Mouse (Mus musculus) gonadal fat pad, adult 2 months (tissue): Measurements from ENCODE around the gene Perm1. TPM values are rescaled to one million over a fixed set of nuclear protein-coding genes. Genes with fewer than 3 reads are reported as not detected.
A peak's percentile ranks its signal among the peaks of the same experiment; 100 is the strongest.

Source experiments
- DNase-seq: peaks from one replicate; pipeline ENCODE4 v3.0.0-alpha.2; 2012; ENCODE audit warnings: low read depth
- polyA plus RNA-seq: library from polyadenylated mRNA; depleted of rRNA; stranded (reverse); fragments of >200 nt; gene quantifications from 2 replicates; pipeline ENCODE4 v1.2.3, GENCODE M21; 2012; rRNA removed

The Perm1 gene
- polyA plus RNA-seq, result 0.55 and 0.75 TPM in 2 replicates

DNA sequence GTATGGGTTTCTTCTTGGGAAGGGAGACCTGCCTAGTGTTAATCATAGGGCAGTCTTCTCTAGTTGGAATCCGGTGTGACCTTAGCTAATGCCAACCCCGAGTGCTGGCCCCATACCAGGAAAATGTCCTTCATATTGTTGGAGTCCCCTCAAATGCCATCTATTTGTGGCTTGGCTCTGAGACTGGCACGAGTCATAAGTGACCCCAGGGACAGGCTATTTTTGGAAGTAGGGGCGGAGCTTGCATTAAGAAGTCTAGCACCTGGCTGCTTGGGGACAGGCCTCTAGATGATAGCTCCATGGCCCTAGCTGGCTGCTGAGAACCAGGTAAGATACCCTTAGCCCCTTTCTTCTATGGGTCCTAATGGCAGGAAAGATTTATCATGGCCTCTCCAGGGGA, at the start of gene Perm1:
Gene Perm1, plus strand, starts transcription at position 220 of the 400 bp plus-strand sequence.
- DNase-seq, result no peak

DNA sequence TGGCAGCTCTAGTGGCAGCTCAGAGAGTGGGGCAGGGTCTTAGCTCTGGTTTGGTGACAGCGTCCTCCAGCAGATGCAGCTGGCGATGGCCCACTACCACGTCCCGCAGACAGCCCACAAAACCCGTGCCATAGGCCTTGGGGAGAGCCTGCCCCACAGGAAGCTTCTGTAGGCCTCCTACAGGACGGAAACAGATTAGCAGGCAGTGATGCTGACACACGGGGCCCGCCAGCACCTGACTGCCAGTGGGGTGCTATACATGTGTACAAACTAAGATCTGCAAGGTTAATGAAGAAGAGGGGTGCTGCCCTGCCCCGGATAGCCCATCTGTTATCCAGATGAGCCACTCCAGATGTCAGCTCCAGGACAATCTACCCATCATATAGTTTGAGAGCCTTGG, 49.2 kb upstream of the Perm1 start:
- no peak for DNase-seq

DNA sequence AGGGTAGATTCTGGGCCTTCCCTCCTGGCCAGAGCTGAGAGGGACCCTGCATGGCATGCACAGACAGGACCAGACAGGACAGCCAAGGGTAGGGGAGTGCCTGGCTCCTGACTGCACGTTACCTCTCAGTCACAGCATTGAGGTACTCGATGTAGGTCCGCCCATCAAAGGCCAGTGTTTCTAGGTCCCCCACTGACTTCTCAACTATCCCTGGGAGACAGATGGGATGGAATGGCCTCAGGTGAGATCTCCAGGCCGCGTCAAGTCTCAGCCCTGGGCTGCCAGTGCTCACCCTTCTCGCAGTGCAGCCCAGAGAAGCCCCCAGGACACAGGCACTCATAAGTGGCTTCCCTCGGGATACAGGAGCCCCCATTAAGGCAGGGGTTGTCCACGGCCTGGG, 47.1 kb upstream of the Perm1 start:
- DNase-seq, result no peak

DNA sequence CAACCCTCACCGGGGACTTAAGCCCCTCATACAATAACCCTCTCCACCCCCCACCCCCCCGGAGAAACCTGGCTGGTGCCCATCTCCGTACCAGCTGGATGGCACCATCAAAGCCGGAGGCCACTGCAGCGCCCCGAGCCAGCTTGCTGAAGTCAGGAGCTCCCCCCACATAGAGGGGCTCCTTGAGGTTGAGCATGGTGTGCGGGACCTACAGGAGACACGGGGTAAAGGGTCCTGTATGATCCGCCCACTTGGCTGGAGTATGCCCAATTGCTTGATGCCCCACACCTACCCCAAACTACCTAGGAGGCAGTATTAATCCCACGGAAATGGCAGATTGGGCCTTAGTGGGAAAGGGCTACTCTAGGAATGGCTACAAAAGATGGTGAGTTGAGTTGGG, 46.5 kb upstream of the Perm1 start:
- no peak for DNase-seq

DNA sequence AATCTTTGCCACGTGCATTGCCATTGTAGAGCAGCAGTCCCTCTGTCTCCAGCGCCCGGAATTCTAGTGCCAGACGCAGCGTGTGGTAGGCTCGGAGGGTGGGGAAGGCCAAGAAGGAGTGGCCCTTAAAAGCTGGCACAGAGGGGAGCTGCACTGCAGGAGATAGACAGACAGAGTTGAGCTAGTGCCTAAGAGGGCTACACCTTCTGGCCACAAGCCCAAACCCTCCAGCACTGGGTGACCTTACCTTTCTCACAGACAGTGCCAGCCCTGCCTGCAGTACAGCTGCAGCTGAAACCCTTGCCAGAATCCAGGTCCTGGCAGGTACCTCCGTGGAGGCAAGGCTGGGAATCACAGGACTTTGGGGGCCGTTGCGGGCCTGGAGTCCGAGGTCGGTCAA, 43.8 kb upstream of the Perm1 start:
- peak; percentile 68 for DNase-seq

DNA sequence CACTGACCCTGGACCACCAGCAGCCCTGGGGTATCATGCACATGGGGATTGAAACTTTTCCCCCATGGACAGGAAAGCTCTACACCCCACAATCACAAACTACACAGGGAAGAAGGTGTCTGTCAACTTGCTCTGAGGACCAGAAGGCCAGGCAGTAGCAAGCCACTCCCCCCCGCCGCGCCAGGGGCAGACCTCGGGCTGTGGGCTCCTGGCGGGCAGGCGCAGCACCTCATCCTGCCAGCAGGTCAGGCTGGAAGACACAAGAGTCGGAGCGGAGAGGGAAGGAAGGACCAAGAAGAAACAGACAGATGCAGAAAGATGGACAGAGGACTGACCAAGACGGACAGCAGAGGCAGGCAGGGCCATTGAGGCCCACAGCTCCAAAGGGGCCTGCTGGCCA, 38.0 kb upstream of the Perm1 start:
- no peak for DNase-seq

DNA sequence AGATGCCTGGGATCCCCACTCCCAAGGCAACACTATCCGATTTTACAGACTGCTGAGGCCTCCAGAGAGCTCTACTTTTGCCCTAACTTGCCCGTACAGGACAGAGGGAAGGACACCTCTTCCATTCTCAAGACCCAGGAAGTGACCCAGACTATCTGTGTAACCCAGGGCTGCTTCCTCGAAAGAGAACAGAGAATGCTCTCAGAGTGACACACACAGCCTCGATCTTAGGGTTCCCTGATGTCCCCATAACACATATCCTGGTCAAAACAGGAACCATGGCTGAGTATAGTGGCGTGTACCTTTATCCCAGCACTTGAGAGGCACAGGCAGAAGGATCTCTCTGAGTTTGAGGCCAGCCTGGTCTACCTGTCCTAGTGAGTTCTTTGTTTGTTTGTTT, 31.9 kb upstream of the Perm1 start:
- DNase-seq, result no peak

DNA sequence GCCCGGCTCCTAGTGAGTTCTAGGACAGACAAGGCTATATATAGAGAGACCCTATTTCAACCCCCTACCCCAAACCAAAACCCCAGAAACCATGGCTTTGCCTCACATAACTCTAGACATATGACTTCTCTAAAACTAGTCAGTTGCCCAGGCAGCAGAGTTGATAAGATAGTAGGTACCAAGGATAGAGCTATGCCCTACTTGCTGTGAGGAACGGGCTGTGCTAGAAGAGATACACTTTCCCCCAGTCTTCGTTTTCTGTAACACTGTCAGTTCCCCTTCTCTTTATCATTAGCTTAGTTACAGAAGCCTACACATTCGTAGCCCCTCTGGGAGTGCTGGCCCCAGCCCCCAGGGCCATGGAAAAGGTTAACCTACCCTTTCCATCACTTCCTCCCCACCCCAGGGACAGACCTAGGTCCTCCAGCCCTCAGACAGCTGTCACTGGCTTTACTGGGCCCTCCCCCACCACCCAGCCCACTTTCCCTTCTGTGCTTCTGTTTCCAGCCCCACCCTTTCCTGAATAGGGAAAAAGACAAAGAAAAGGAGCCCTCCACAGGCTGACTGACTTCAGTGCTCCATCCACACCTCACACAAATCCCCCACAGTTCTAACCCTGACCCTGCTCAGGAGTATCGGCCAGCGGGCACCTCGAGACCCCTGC, 31.2 kb upstream of the Perm1 start:
- no peak for DNase-seq

DNA sequence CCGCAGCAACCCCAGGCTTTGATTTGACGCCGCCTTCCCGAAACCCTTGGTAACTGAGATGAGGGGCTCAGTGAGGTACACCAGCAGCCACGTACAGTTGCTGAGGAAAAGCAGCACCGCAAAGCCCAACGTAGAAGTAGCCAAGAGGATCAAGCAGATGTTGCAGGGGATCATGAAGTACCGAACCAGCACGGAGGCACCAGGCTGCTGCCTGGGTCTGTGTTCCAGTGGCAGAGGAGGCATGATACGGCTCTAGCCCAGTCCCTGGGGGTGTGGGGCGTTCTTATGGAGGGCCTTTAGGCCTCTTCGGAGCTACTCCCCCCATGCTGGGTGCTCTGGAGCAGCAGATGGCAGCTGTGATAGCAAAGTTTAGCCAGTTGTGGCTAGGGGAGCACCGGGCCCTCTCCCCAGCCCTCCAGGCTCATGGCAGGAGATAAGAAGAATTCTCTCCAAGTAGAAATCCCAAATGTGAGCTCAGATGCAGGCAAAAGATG, 30.2 kb upstream of the Perm1 start:
- DNase-seq, result no peak

DNA sequence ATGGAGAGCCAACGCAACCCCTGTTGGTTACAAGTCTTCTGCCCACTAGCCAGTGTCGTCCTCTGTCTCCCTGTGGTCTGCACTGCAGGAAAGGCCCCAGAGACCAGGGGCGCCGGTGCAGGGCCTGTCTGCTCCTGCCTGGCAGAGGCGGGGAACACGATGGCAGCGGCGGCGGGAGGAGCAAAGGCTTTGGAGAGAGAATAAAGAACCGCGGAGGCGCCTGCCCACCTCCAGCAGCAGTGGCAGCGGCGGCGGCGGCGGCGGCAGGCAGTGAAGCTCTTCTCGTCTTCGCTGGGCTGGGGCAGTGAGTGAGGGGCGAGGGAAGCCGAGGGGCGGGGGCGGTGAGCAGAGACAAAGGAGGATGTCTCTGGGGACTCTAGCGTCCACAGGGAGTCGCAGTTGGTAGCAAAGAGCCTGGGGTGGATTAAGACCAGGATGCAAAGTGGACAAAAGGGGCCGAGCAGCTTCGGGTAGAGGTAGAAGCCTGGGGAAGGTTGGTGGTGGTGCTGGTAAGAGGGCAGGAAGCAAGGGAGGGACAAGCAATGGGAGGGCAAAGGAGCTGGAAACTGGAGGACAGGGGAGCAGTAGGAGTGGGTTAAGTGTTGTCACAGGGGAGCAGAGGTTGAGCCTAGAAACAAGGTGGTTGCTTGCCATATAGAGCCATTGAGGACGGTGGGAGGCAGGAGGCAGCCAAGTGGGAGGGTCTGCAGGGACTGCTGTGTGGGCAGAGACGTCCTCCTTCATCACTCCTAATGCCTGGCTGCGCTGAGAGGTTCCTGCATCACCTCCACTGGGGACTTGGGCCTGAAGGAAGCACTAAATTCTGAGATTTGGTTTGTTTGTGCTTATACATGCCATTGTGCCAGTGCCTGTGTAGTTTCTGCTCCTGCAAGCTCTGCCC, 29.5 kb upstream of the Perm1 start:
- DNase-seq, result no peak

DNA sequence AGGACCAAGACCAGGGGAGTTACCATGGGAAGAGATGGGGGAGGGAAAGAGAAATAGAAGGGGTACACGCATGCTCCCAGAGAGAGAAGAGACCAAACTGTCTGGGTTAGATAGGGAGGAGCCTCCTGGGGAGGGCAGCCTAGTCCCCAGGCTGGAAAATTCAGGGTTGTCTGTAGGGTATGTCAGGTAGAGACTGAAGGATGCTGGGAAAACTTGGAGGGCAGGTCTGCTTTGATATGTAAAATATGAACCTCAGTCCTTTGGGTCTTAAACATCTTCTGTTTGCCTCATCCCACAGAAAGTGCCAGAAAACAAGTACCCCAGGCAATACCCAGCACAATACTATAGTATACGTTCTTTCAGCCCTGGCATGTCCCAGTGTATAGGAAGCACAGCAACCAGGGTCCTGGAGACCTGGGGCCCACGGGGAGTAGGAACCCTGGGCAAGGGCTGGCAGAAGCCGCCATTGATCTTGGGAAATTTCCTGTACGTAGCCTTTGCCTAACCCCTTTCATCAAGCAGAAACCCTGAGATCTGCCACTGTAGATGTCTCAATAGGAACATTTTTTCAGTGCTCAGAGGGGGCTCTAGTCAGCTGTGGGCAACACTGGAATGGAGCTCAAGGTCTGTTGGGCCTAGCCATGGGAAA, 27.4 kb upstream of the Perm1 start:
- no peak for DNase-seq

DNA sequence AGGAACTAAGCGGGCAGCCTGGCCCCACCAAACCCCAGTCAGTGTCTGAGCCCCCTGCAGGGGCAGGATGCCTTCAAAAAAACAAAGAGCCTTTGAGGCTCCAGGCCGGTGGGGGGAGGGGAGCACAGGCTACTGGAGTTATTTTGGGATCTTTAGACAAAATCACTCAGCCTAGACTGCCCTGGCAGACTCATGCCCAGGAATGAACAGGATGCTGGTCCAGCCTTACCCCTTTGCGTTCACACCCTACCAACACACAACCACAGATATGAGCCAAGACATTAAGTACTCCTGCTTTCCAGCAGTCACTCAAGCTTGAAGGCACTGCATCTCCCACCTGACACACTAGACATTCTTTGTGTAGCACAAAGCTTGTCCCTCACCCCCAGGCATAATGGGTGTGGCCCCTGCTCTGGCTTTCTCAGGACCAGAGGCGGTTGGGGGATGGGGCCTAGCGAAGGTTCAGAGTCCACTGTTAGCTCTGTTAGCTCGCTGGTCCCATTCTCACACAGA, 26.8 kb upstream of the Perm1 start:
- DNase-seq, result no peak

DNA sequence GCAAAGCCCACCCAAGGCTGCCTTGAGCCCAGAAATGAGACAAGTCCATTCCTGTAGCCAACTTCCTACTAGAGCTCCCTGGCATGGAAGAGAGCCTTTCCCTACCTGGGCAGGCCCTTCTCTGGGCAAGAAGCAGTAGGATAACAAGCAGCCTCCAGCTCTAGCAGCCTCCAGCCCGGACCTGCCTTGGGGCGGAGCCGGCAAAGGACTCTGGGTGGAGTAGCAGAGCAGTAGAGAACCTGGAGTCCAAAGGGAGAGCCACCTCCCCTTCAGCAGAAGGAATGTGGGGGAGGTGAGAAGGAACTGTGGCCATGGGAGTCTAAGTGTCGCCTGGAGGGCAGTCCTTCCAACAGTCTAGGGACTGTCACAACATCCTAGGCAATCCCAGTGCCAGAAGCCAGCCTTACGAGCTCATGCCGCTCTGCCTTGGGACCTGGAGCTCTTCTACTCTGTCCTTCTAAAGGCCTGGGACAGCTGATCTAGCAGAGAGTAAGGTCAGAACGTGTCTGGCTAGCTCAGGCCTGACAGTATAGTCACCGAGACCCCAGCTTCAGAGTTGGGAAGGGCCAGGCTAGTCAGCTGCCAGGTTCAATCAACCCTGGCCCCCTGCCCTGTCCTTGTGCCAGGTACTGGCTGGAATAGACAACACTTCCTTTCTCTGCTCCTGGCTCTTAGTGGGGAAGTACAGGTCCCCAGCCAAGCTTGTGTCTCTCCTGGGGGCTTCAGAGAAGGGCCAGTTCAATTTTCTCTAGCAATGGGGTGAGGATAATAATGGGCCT, 23.1 kb upstream of the Perm1 start:
- no peak for DNase-seq

DNA sequence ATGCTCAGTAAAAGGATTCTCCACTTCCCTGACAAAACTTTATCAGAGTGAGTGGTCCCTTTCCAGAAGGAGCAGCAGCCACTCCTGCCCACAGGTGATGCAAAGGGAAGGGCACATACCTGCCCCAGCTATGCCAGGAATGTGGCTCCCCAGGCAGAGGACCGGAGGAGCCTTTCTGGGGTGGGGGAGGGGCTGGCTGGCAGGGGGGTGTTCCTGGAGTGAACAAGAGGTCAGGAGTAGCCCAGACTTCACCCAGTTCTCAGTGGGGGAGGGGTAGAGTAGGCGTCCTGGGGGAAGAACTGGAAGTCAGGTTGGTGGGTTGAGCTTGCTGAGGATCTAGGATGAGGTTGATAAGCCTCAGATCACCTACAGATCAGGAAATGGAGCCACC, 22.5 kb upstream of the Perm1 start:
- DNase-seq, result no peak

DNA sequence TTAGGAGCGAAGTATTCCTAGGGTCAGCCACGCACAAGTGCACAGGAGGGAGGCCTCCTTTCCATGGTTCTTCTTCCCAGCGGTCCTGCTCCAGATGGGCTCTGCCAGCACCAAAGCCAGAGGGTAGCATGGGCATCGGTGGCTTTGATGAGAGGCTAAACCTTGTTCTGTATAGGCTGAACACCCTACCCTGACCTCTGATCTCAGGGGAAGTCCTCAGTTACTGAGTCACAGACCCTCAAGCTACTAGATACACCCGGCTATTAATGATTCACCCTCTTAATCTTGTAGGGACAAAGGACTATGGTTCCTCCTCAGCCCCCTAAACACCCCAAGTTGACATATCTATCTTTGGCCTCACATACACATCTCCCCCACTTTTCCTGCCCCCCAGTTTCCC, 21.8 kb upstream of the Perm1 start:
- DNase-seq, result no peak

DNA sequence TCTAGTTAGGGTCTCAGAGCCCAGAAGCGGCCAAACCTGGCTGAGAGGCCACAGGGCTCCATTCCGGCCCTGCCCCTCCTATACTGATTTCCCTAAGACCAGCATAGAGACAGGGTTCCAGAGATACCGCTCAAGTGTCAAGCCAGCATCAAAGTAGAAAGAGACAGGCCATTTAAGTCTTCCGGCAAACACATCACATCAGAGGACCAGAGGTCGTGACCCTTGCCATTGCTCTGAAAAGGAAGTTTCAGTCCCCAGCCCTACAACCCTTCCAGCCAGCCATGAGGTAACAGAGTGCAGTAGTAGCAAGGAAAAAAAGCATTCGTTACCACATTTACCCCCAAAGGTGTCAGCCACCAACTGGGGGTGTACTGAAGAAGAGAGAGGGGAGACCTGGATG, 21.3 kb upstream of the Perm1 start:
- DNase-seq, result no peak

DNA sequence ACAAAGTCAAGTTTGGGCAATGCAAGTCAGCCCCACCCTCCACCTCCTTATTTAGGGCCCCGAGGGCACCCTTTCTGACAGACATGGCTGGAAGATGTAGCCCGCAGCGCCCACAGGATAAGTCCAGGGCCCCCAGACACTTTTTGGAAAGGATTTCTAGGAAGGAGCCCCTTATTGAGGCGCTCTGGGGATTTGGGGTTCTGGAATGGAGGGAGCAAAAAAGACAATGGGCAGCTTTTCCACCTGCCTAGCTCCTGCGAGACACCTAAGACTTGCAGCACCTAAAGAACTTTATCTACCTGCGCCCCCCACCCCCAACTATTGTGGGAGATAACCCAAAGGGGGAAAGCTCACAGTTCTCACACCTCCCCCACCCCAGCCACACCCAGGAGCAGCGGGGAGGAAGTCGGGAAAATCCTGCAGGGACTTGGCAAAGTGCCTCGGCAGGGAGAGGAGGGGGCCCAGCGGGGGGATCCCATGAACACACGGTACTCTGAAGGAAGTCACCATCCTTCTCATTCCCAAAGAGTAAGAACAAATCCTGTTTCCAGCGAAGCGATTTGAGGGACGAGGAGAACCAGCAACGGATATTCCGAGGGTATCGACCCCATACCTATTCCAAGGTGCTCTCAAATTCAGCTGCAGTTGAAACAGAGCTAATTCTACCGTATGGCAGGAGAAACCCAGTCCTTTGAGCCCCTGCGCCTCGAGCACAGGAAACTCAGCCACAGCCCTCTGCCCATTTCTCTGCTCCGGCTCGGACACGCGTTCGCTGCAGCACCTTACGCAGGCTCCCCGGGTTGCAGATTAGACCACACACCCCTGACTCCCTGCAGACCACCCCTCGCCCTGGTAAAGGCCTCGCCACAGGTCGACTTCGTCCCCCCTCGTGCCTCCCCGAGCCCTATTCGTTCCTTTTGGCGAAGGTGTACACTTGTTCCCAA, 19.5 kb upstream of the Perm1 start:
- DNase-seq, result no peak

DNA sequence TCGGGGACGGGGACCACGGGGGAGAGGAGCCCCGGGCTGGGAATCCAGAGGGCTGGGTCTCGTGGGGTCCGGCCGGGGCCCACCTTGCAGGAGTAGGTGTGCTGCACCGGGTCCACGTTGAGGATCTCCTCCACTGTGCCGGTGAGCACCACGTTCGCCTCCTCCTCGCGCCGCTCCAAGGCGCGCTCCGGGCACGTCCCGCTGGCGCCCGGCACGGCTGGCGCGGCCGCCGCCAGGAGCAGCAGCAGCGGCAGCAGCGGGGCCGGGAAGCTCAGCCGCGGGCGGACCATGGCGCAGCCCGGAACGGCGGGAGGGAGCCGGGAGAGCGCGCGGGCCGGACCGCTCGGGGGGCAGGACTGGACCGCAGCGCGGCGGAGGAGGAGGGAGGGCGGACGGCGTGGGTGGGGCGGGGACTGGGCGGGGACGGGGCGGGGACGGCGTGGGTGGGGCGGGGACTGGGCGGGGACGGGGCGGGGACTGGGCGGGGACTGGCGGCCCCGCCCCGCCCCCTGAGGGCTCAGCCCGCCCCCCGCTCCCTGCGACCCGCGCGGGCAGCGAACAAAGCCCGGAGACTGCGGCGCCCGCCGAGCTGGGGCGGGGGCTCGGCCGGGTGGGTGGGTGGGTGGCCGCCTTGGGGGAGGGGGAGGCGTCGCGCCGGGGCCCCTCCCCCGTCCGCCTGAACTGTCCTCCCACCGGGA, 18.4 kb upstream of the Perm1 start, which contains the start of gene Agrn:
Gene Agrn, minus strand, starts transcription at position 358 of the 698 bp plus-strand sequence.
- DNase-seq, result no peak

DNA sequence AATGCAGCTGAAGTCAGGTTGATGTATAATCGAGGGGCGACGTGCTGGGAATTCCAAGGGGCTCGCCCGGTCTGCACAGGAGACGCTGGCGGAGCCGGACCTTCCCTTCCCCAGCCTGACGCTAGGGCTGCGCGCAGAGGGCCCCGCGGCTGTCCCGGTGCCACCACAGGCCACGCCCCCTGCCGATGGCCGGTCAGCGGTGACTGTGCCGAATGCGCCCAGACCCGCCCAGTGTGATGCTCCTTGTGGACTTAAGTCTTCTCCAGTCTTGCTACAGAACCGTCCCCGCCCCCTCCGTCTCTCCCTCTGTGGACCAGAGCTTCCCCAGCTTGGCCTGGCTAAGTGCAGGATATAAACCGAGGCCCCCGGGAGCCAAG, 17.9 kb upstream of the Perm1 start:
- DNase-seq, result no peak
